Mouse (Mus musculus) lung, embryonic 15.5 days (tissue): ENCODE data around the gene Hs1bp3. TPM values are rescaled to one million over a fixed set of nuclear protein-coding genes. Genes with fewer than 3 reads are reported as not detected.

ENCODE experiments used
- ATAC-seq: fragments of 200-750 bp; cut with Nextera tagmentation; 2 replicates; pipeline ENCODE4 v1.8.0; 2017; ENCODE audit warnings: moderate number of reproducible peaks, borderline replicate concordance; ENCODE audit not compliant: low FRiP score, low TSS enrichment; ENCODE audit errors: extremely low read depth
- H3K27ac ChIP-seq: fragments of 300-500 bp; sonication (generic); 2 replicates; pipeline ENCODE4 v1.5.1; 2015; ENCODE audit warnings: moderate library complexity, mild to moderate bottlenecking, inconsistent platforms
- H3K27me3 ChIP-seq: fragments of 300-500 bp; sonication (generic); 2 replicates; pipeline ENCODE4 v1.6.1; 2015; ENCODE audit warnings: inconsistent platforms
- H3K36me3 ChIP-seq: fragments of 300-500 bp; sonication (generic); 2 replicates; pipeline ENCODE4 v1.6.1; 2015; ENCODE audit warnings: inconsistent platforms
- H3K4me1 ChIP-seq: fragments of 300-500 bp; sonication (generic); 2 replicates; pipeline ENCODE4 v1.6.1; 2015; ENCODE audit warnings: inconsistent platforms
- H3K4me2 ChIP-seq: fragments of 300-500 bp; sonication (generic); 2 replicates; pipeline ENCODE4 v1.6.1; 2015; ENCODE audit warnings: inconsistent platforms, mild to moderate bottlenecking, moderate library complexity
- H3K4me3 ChIP-seq: fragments of 300-500 bp; sonication (generic); 2 replicates; pipeline ENCODE4 v1.5.1; 2015; ENCODE audit warnings: mild to moderate bottlenecking, inconsistent platforms
- H3K9ac ChIP-seq: fragments of 300-500 bp; sonication (generic); 2 replicates; pipeline ENCODE4 v1.6.1; 2015; ENCODE audit warnings: inconsistent platforms
- H3K9me3 ChIP-seq: fragments of 300-500 bp; sonication (generic); 2 replicates; pipeline ENCODE4 v1.6.1; 2016; ENCODE audit warnings: inconsistent platforms
- WGBS: fragments of 180-500 bp; shearing (Covaris S2); methylation state at CpG from one replicate; pipeline ENCODE4 v1.1.7; 2015; 5-methylcytosine and 5-hydroxymethylcytosine counted together
- polyA plus RNA-seq: library from polyadenylated mRNA; unstranded; fragments of >200 nt; fragmentation: Nextera tagmentation; extraction: Ambion mirVana; gene quantifications from 2 replicates; pipeline ENCODE4 v1.2.1, GENCODE M21; 2015

The Hs1bp3 gene
- 16.2 and 16.3 TPM in 2 replicates for polyA plus RNA-seq

- H3K4me1 ChIP-seq: peaks cover 10% of the 10 kb centered on the region
- peaks cover 24% of the 10 kb centered on the region for H3K27me3 ChIP-seq
- under 1% methylated on average over 38 of the region's 38 CpGs for WGBS
- H3K4me2 ChIP-seq: peak within 1 kb of the TSS; percentile 73
- H3K4me3 ChIP-seq: peak within 1 kb of the TSS; percentile 68
- H3K9me3 ChIP-seq: no peaks in the 10 kb centered on the region
- H3K27ac ChIP-seq: no peak within 1 kb of the TSS
- H3K9ac ChIP-seq: peak within 1 kb of the TSS; percentile 66
- H3K36me3 ChIP-seq: peaks cover 4% of the 10 kb centered on the region; the same call in 1 of the 2 replicates
- ATAC-seq: peak; percentile 86
These were observed at the start of gene Hs1bp3 for GRCm38 (mm10) chr12:8313270-8313771. Gene Hs1bp3, plus strand, starts transcription at chr12:8313432.

GRCm38 (mm10) chr12:8266311-8266710 lies 46.9 kb upstream of the Hs1bp3 start:
- no peaks in the 10 kb centered on the region for H3K36me3 ChIP-seq
- no peak overlapping the region for H3K4me3 ChIP-seq
- H3K4me1 ChIP-seq: 0 out of 2 replicates have a peak, but pooled peaks cover 7% of the 10 kb centered on the region
- WGBS: 82% methylated on average over 7 of the region's 7 CpGs
- no peaks in the 10 kb centered on the region for H3K27me3 ChIP-seq
- no peak overlapping the region for H3K9ac ChIP-seq
- no peak for ATAC-seq
- no peak overlapping the region for H3K4me2 ChIP-seq
- no peak overlapping the region for H3K27ac ChIP-seq
- H3K9me3 ChIP-seq: no peaks in the 10 kb centered on the region

GRCm38 (mm10) chr12:8269627-8270026 lies 43.6 kb upstream of the Hs1bp3 start:
- no peaks in the 10 kb centered on the region for H3K36me3 ChIP-seq
- H3K4me1 ChIP-seq: 0 out of 2 replicates have a peak, but pooled peaks cover 7% of the 10 kb centered on the region
- H3K27me3 ChIP-seq: no peaks in the 10 kb centered on the region
- no peak overlapping the region for H3K27ac ChIP-seq
- WGBS: 94% methylated on average over 11 of the region's 11 CpGs
- no peak overlapping the region for H3K4me2 ChIP-seq
- H3K9ac ChIP-seq: no peak overlapping the region
- H3K4me3 ChIP-seq: no peak overlapping the region
- no peaks in the 10 kb centered on the region for H3K9me3 ChIP-seq
- no peak for ATAC-seq

GRCm38 (mm10) chr12:8271405-8271804 lies 41.8 kb upstream of the Hs1bp3 start:
- Histone ChIP-seq H3K36me3 (no peaks in the 10 kb centered on the region; the same call in 1 of the 2 replicates), H3K27me3 (no peaks in the 10 kb centered on the region), H3K9me3 (no peaks in the 10 kb centered on the region), H3K4me2 (no peak overlapping the region), H3K9ac (no peak overlapping the region), H3K4me1 (0 out of 2 replicates have a peak, but pooled peaks cover 7% of the 10 kb centered on the region), H3K27ac (no peak overlapping the region), H3K4me3 (no peak overlapping the region)
- 67% methylated on average over 2 of the region's 2 CpGs for WGBS
- ATAC-seq: no peak

- Histone ChIP-seq H3K27ac (no peak overlapping the region), H3K4me2 (no peak overlapping the region)
- WGBS: 62% methylated on average over 6 of the region's 6 CpGs
These were observed 39.6 kb upstream of the Hs1bp3 start for GRCm38 (mm10) chr12:8273471-8274171.

GRCm38 (mm10) chr12:8275424-8275823 lies 37.8 kb upstream of the Hs1bp3 start:
- WGBS: 86% methylated on average over 4 of the region's 4 CpGs
- no peak overlapping the region for H3K27ac ChIP-seq
- no peak overlapping the region for H3K9ac ChIP-seq
- no peaks in the 10 kb centered on the region for H3K9me3 ChIP-seq
- no peak overlapping the region for H3K4me3 ChIP-seq
- no peak for ATAC-seq
- no peaks in the 10 kb centered on the region for H3K4me1 ChIP-seq
- H3K36me3 ChIP-seq: peaks cover 4% of the 10 kb centered on the region; the same call in 1 of the 2 replicates
- no peak overlapping the region for H3K4me2 ChIP-seq
- H3K27me3 ChIP-seq: no peaks in the 10 kb centered on the region

More at GRCm38 (mm10) chr12:8273471-8274171, 39.6 kb upstream of the Hs1bp3 start:
- Histone ChIP-seq H3K4me1 (no peaks in the 10 kb centered on the region), H3K36me3 (no peaks in the 10 kb centered on the region; the same call in 1 of the 2 replicates), H3K9ac (no peak overlapping the region), H3K9me3 (no peaks in the 10 kb centered on the region), H3K27me3 (no peaks in the 10 kb centered on the region), H3K4me3 (no peak overlapping the region)
- ATAC-seq: no peak

GRCm38 (mm10) chr12:8281225-8282017 lies 31.8 kb upstream of the Hs1bp3 start:
- Histone ChIP-seq H3K27me3 (no peaks in the 10 kb centered on the region), H3K9ac (no peak overlapping the region), H3K9me3 (no peaks in the 10 kb centered on the region), H3K4me1 (no peaks in the 10 kb centered on the region), H3K36me3 (peaks cover 4% of the 10 kb centered on the region; the same call in 1 of the 2 replicates), H3K4me2 (no peak overlapping the region), H3K27ac (no peak overlapping the region), H3K4me3 (no peak overlapping the region)
- WGBS: 82% methylated on average over 15 of the region's 15 CpGs
- ATAC-seq: no peak

GRCm38 (mm10) chr12:8287970-8288369 lies 25.3 kb upstream of the Hs1bp3 start:
- Histone ChIP-seq H3K9ac (no peak overlapping the region), H3K9me3 (no peaks in the 10 kb centered on the region), H3K27me3 (no peaks in the 10 kb centered on the region), H3K27ac (no peak overlapping the region), H3K4me1 (no peaks in the 10 kb centered on the region), H3K4me3 (no peak overlapping the region), H3K4me2 (no peak overlapping the region), H3K36me3 (no peaks in the 10 kb centered on the region)
- WGBS: 64% methylated on average over 3 of the region's 3 CpGs
- no peak for ATAC-seq

GRCm38 (mm10) chr12:8289099-8289498 lies 24.1 kb upstream of the Hs1bp3 start:
- 90% methylated on average over 6 of the region's 6 CpGs for WGBS
- H3K4me3 ChIP-seq: no peak overlapping the region
- no peak overlapping the region for H3K27ac ChIP-seq
- no peaks in the 10 kb centered on the region for H3K4me1 ChIP-seq
- H3K4me2 ChIP-seq: no peak overlapping the region
- no peaks in the 10 kb centered on the region for H3K27me3 ChIP-seq
- H3K9me3 ChIP-seq: no peaks in the 10 kb centered on the region
- H3K9ac ChIP-seq: no peak overlapping the region
- no peaks in the 10 kb centered on the region for H3K36me3 ChIP-seq
- no peak for ATAC-seq

GRCm38 (mm10) chr12:8289499-8289898 lies 23.7 kb upstream of the Hs1bp3 start:
- Histone ChIP-seq H3K27me3 (0 out of 2 replicates have a peak, but pooled peaks cover 3% of the 10 kb centered on the region), H3K9me3 (no peaks in the 10 kb centered on the region), H3K36me3 (no peaks in the 10 kb centered on the region), H3K27ac (no peak overlapping the region), H3K4me2 (no peak overlapping the region), H3K4me3 (no peak overlapping the region), H3K9ac (no peak overlapping the region), H3K4me1 (no peaks in the 10 kb centered on the region)
- ATAC-seq: no peak
- 87% methylated on average over 8 of the region's 8 CpGs for WGBS

- WGBS: 65% methylated on average over 15 of the region's 15 CpGs
- Histone ChIP-seq H3K4me2 (no peak overlapping the region), H3K9ac (no peak overlapping the region), H3K9me3 (no peaks in the 10 kb centered on the region), H3K36me3 (no peaks in the 10 kb centered on the region), H3K27ac (no peak overlapping the region), H3K4me3 (no peak overlapping the region), H3K4me1 (peaks cover 9% of the 10 kb centered on the region; the same call in 1 of the 2 replicates), H3K27me3 (peaks cover 18% of the 10 kb centered on the region; the same call in 1 of the 2 replicates)
- ATAC-seq: no peak
These were observed 21.9 kb upstream of the Hs1bp3 start for GRCm38 (mm10) chr12:8291157-8291853.
